Mouse (Mus musculus) heart, postnatal 36 days (tissue): ENCODE measurements around the gene Amz2. TPM values are rescaled to one million over a fixed set of nuclear protein-coding genes. Genes with fewer than 3 reads are reported as not detected.

ENCODE experiments used
- DNase-seq, 2 experiments: peaks; one replicate each; pipeline ENCODE4 v3.0.0; 2021 to 2022
- intact Hi-C: fragments of 180-260 bp; cut with DNase I; formaldehyde crosslinking; loops from one replicate; pipeline ENCODE4 v1.15.1; 2025
- total RNA-seq, 2 experiments: library from RNA; stranded (reverse); gene quantifications; 2 replicates each; pipeline ENCODE4 v1.2.3; 2021

The Amz2 gene
- total RNA-seq, 2 experiments from 2014 or later, result 51.9 to 56.7 TPM

DNA sequence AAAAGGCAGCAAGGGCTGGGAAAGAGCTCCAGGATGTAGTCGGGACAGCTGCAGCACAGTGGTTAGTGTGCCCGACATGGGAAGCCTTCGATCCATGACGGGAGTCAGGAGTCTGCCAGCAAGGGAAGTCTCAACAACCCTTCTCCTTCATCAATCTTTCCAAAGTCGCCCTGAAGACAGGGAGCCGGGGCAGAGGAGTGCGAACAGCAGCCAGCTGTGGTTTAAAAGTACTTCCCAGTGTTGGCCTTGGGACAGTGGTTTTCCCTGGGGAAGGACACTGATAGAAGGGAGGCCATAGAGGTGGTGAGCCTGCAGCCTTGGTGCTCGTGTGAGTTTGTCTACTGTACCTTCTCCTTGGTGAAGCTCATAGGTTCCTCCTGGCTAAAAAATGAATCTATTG lies 41.2 kb downstream of the Amz2 start:
- intact Hi-C loops, result no loop called here
- DNase-seq, result no peak

DNA sequence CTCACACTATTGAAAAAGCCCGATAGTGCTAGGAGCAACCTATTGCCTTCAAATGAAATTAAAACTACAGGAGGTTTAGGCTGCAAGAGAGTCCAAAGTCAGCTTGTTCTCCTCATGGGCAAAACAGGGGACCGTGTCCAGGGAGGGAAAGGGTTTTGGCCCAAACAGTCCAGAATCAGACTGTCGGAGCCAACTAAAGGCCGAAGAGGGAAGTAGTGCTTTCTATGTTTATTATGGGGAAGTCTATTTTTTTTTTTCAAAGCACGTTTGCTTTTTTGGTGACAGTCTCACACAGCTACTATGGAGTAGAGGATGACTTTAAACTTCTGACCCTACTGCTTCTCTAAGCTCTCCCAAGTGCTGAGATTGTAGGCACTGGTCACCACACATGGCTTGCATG lies 42.4 kb downstream of the Amz2 start:
- intact Hi-C loops, result no loop called here

DNA sequence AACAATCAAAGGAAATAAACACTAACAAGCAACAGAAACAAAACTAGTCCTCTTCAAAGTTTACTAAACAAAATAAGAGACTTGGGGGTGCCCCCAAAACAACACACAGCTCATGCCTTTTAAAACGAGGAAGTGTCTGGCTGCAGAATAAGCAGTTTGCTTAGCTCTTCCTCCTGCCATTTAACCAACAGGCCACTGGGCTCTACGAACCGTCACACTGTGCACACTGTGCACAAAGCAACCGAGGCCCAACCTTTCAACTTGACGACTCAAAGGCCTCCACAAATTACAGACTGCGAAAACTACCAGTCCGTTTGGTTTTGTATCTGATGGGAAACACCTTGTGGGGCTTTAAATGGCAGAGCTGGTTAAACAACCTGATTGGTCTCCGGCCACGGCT lies 44.4 kb downstream of the Amz2 start:
- DNase-seq, result no peak
- intact Hi-C loops, result no loop called here

More for the DNA sequence above, 42.4 kb downstream of the Amz2 start:
- no peak for DNase-seq

DNA sequence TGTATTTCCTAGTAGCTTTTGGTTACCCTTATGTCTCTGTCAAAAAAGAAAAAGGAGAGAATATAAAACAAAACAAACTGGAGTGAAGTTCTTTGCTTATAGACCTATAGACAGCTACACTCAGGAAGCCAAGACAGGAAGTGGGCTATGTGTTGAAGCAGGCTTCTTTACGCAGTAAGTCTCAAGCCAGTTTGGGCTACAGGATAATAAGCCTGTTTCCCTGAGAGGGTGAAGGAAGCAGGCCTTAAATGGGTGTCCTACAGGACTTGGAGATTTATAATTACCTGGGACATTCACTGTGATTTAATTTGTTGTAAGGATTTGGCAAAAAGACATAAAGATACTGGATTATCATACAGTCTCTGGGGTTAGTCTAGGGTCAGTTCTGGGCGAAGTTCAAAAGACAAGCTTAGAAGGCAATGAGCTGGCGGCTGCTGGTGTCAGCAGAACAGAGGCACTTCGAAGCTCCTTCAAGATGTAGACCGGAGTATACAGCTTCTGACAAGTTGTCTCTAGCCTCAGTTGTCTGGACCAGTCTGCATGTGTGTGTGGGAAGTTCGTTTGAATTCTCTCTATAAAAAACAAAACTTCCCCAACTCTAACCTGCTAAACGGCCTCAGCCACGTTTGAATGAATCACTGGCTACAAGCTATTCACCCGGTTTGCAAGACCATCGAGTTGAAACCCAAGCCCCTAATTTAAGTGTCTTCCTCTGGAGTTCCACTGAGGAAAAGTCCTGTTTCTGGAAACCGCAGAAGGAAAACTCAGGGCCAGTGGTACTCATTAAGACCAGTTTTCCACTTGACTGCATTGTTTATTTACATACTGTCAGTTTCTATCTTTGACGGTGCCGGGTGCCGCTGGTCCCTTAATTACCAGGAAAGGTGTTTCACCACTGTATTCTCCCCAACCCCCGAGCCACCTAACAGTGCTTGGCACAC lies 45.4 kb downstream of the Amz2 start:
- intact Hi-C loops, result no loop called here
- DNase-seq, result no peak

DNA sequence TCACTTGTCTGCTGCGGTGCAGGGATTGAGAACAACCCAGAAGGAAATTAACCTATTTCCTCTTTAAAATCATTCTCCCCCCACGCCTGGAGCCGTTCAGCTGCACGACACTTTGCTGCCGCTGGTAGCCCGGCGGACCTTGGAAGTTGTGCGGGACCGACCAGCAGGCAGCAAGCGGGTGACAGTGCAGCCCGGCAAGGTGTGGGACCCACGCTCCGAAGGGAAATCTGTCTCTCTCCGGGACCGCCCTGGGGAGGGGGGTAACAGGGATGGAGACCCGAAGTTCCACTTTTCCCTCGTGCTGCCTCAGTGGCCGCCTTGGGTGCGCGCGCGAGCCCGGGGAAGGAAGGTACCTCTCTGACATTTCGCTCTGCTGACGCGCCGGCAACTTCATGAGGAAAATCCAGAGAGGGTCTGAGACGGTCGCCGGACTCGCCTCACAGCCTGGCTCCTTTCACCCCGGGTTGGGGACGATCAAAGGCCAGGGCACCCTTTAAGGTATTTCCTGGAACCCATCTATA lies 46.5 kb downstream of the Amz2 start:
- DNase-seq, result peak; percentile 38 to 45
- intact Hi-C loops, result no loop called here

DNA sequence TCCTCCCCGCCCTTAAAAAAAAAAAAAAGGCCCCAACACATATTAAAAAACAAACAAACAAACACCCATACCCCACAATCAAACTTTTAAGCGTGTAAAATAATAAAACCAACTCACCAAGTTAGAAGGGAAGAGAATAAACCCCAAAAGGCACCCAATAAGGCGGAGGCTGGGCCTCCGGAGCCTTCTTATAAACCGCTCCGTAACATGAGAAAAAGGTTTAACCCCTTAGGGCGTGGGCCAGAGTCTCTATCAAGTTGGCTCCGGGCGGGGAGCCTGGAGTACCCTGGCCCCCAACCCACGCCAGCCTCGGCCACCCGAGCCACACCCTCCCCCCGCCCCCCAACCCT lies 47.0 kb downstream of the Amz2 start:
- DNase-seq, result no peak
- intact Hi-C loops, result no loop called here

DNA sequence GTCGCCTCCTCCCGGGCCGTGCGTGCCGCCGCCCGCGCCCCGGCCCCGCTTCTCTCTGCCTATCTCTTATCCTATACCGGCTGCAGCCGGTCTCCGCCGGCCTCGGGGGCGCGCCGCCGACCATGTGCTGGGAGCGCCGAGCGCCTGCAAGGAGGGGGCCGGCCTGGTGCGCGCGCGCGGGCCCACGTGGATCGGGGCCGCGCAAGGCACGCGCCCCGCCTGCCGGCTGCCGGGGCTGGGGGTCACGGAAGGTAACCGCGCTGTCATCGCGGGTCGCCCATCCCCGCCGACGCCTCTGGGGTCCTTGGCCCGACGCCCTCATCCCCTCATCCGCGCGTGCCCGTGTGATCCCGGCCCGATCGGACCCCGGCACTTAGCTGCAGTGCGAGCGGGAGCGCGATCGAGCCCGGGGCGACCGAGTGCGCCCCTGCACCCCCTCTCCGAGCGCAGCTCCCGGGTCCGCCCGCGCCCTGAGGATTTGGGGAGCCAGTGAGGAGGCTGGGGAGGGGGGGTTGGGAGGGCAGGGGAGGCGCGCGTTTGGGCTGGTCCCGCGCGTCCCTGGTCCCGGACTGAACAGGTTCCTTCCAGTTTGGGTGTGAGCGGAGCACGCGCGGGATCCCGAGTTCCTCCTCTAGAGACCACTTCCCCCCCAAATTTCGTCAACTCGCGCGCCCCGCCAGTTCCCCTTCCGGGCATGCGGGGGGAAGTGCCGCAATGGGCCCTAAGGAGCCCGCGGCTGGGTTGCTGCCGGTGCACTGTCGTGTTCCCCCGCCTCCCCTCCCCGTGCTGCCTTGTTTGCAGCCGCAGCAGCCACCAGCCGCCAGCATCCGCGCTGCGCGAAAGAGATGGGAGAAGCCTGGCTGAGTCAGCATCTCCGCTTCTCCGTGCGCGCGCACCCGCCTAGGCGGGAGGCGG lies 47.7 kb downstream of the Amz2 start, which contains the start of the genes Arsg and Slc16a6:
TSS of gene Arsg (plus strand) at position 204 of the 915 bp plus-strand sequence.
TSS of gene Slc16a6 (minus strand) at position 428 of the 915 bp plus-strand sequence.
- DNase-seq, result peak; percentile 68 to 76
- intact Hi-C loops, result loop anchor here (2.0 kb wide), 1 partner anchor 23 kb away; no protein-coding TSS in a partner anchor

DNA sequence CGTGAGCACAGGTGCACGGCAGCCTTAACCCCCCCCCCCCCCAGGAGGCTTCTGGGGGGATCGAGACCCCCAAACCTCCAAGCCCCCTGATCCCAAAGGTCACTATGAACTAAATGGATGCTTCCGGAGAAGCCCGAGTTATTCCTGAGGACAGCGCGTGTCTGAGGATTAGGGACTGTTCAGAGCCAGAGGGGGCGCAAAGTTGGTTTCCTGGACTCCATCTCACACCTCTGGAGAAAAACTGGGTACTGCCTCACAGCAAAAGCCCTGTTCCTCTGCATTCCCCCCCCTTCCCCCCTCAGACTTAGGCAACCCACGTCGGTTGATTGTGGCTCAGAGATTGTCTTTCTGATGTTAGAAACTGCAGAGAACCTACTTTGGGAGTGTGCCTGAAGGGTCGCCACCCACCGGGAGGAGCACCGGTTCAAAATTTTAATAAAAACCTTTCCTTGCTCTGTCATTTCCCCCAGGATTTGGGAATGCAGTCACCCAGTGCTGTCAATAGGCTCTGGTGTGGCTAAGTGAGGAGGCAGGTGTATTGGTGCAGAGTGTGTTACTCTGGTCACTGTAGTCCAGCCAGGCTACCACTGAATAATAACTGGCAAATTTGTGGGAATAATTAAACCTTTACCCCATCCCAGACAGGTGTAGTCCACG lies 48.5 kb downstream of the Amz2 start:
- DNase-seq, result no peak
- intact Hi-C loops, result loop anchor here (2.0 kb wide), 1 partner anchor 23 kb away; no protein-coding TSS in a partner anchor

DNA sequence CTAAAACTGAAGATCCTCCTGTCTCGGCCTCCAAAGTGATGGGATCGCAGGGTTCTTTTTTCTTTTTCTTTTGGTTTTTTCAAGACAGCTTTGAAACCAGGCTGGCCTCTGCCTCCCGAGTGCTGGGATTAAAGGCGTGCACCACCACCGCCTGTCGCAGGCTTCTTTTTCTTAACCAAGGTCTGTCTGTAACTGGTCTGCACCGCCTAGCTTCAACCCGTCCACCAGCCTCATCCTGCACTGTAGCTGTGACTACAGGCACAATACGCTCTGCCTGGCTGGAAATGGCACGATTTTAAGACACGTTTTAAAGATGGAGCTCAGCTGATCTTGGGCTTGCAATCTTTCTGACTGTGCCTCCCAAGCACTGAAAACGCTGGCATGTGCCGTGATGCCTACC lies 49.1 kb downstream of the Amz2 start:
- DNase-seq, result no peak
- intact Hi-C loops, result loop anchor here (2.0 kb wide), 1 partner anchor 22 kb away; no protein-coding TSS in a partner anchor

DNA sequence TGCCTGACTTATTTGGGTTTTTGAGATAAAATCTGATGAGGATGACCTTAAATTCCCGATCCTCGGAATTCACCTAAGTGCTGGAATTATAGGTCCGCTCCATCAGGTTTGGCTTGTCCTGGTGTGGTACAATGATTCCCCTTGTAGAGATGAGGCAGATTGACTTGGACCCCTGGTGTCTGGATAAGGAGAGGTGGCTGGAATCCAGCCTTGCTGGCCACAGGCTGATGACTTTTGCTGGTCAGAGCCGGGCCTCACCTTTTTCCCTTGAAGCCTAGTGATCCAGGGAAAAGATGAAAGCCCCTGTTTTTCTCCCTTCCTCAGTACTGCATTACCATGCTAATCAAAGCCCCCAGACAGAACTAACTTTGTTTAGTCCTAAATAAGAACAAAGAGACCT lies 50.0 kb downstream of the Amz2 start:
- intact Hi-C loops, result loop anchor here (2.0 kb wide), 1 partner anchor 21 kb away; no protein-coding TSS in a partner anchor
- no peak for DNase-seq

DNA sequence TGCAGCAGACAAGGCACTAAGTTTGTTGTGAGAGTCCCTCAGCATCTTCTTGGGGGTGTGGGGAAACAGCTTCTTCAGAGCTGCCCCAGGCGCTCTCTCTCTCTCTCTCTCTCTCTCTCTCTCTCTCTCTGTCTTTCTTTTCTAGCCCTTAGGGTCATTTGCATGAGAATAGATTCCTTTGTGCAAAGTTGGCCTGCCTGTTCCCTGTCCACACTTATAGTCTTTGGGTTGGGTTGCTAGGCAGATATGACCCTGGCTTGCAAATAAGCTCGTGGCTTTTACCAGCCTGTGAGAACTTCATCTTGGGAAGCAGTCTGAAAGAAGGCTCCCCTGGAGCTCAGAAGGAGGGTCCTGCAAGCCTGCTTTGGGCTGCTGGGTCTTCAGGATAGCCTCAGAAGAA lies 50.5 kb downstream of the Amz2 start:
- intact Hi-C loops, result no loop called here
- no peak for DNase-seq

DNA sequence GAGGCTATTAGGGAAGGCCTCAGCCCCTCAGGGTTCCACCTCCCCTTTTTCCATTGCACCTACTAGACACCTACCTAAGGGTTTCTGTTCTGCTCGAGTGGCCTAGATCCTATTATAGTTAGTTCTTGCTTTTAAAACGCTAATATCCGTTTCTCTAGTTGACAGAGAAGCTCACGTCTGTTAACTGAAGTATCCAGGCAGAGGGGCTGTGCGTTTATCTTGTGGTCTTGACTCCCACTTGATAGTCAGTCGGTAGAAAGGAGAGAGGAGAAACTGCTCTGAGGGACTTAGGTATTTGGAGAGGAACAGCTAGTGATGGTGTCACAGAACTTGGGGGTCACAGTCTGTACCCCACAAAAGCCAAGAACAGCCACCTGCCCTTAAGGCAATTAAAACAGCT lies 50.9 kb downstream of the Amz2 start:
- no peak for DNase-seq
- intact Hi-C loops, result no loop called here

DNA sequence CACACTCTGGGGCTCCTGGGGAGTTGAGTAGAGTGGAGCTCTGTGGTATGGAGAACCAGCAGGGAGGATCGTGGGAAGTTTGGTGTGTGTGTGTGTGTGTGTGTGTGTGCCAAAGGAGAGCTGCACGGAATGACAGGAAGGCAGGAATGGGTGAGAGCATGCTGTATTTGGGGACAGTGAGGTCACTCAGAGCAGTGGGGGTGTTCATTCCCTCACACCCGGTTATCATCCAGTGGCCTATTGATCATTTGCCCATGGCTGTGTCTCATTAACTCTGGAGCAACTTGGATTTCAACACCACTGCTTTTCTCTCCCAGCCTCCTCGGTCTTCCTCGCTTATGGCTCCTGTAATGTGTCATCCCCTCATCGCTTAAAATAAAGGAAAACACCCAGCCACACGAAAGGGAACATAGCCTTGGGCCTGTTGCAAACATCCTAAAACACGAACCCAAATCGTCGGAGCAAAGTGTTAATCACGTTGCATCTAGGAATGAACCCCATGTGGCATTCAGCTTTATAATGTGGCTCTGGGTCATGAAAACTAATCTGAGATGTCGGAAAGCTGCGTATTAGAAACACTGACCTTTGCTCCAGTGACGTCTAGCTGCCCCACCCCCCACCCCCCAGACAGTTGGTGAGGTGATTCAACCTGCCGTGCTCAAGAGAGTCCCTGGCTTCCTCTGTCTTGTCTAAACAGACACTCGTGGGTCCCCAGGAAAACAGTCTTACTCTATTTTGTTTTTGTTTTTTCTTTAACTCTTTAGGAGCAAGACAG lies 52.0 kb downstream of the Amz2 start:
- no peak for DNase-seq
- intact Hi-C loops, result no loop called here

DNA sequence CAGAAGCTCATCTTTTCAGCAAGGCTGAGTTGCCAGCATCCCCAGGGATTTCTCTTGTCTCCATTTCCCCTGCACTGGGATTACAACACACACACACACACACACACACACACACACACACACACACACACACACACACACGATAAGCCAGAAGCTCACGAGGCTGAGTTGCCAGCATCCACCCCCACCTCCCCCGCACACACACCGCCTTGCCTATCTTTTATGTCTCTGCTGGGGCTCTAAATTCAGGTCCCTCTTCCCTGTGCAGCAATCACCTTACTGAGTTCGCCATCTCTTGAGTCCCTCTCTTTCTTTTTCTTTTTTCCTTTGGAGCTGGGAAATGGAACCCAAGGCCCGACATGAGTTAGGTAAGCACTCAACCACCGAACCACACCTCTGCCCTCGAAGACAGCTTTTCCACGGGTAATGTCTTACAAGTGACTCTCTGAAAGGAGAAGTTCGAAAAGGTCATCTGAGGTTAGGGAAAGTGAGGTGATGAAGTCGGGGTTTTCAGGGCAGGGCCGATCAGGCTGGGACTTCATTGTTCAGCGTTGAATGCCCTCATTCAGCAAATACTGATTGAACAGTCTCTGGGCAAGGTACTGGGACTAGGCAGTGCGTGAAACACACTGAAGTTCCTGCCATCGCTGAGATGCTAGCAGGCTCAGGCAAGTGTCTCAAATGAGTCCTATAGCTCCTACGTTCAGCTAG lies 54.0 kb downstream of the Amz2 start:
- DNase-seq, result no peak
- intact Hi-C loops, result no loop called here

DNA sequence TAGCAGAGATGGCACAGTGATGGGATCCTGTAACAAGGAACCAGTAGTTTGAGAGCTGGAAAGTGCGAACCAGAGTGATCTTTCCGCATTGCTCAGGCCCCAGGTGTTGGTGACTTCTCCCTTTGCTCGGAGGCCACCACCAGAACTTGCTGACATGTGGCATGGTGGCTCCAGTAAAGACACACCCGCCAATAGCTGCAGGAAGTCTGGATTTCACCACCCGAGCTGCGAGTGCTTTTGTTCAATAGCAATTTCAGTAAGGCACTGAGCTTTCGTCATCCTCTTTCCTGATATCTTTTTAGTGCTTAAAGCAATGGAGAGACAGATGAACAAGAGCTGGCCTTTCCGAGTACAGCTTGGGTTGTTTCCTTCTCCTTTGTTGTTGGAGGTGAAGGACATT lies 54.7 kb downstream of the Amz2 start:
- intact Hi-C loops, result no loop called here
- no peak for DNase-seq

DNA sequence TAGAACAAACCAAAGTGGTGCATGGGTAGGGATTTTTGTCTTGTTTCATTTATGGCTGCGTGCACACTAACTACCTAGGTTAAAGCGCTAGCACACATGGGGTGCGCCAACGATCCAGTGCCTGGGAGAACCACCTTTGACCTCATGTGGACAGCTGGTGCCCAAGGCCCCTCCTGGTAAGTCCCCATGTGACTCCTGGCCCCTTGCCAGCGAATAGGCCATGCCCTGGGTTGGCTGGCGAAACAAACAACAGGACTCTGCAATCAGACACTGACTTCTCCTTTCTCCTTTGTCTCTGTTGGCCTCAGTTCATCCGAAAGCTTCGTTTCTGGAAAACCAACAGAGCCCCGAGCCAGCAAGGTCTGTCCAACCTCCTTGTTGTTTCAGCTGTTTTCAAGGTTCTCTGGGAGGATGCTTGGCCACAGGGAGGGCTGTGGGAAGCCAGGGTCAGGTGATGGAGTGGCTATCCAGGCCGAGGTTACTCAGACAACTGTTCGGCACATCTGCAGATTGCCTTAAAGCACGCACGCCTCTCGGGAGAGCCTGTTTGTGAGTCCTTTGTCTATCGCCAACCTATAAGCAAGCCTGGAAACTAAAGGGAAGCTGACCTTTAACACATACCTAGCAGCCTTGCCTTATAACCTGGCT lies 59.8 kb downstream of the Amz2 start:
- DNase-seq, result no peak
- intact Hi-C loops, result no loop called here

DNA sequence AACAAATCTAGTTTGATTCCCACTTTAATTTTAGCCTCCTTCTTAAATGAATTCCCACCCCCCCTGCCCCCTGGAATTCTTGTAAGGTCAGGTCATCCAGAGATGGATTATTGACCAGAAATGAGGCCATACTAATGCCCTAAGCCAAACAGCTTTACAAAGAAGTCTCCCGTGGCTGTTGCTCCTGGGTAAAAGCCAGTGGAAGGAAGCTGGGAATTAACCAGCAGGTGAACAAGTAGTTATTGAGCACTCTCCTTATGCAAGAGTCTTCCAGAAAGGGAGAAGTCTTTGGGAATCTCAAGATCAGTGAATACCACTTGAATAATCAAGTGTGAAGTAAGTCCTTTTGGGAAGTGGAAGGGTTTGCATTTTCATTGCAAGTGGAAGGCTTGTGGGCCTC lies 61.4 kb downstream of the Amz2 start:
- no peak for DNase-seq

DNA sequence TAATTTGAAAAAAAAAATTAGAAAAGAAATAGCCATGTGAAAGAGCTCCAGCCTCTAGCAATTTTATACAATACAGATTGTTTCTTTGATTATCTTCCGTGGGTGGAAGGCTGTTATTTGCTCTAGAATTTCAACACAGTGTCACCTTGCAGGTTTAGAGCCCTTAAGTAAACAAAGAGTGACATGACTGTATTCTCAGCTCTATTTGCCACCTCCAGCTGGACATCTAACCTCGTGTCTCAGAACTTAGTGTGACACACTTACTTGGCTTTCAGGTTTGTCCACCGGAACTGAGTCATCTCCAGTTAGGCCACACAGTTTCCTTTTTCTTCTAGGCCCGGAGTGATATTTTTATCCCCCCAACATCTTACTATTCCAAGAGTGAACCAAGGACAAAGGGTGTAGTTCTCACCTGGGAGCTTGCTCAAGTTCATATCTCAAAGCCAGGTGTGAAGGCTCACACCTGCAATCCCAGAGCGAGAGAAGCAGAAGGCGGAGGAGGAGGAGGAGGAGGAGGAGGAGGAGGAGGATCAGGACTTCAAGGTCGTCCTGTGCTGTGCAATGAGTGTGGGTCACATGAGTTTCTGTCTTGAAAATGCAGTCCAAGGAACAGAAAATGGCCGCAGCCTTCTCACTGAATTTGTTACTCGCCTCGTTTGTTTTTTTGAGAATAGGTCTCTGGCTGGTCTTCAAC lies 62.4 kb downstream of the Amz2 start:
- intact Hi-C loops, result no loop called here
- DNase-seq, result no peak

More for the DNA sequence above, 61.4 kb downstream of the Amz2 start:
- intact Hi-C loops, result no loop called here
